In genomic region chr3:119587971-119588370, GRCm38 (mm10) we compare ENCODE assay signal across 22 mouse cellular contexts.
A peak's percentile ranks its signal among the peaks of the same experiment; 100 is the strongest.
DNase-seq lines count a peak whose midpoint lies in the region; ATAC-seq and TF ChIP-seq lines count a peak whose summit lies in the region.
"Had no signal": no experiment of that assay in that cellular context is flagged by ENCODE, and none has a peak within 500 bp of the region (broad histone marks: within the 10 kb centered on the region; RNA-seq: fewer than 3 reads in every experiment).

No protein-coding gene starts in this region.

- no peak for TF ChIP-seq EP300 in stomach, postnatal 0 days (optimal IDR thresholded peaks at IDR 0.05)

- H3K27me3 ChIP-seq in embryonic facial prominence, embryonic 14.5 days (replicated peaks; ENCODE audit: control insufficient read depth, insufficient read depth, low read length): no peaks in the 10 kb centered on the region
- no peaks in the 10 kb centered on the region for H3K27me3 ChIP-seq in embryonic facial prominence, embryonic 10.5 days (replicated peaks; ENCODE audit: low read depth, poor library complexity, severe bottlenecking)
- no peaks in the 10 kb centered on the region for H3K27me3 ChIP-seq in stomach, postnatal 0 days (ENCODE audit: control insufficient read depth, insufficient read depth, low read length)
- H3K27me3 ChIP-seq: embryonic facial prominence, embryonic 15.5 days; hindbrain, embryonic 12.5 days; hindbrain, embryonic 15.5 days; intestine, embryonic 15.5 days had no signal

- no peaks in the 10 kb centered on the region for H3K4me1 ChIP-seq in embryonic facial prominence, embryonic 14.5 days (ENCODE audit: control insufficient read depth, insufficient read depth, low read length)
- H3K4me1 ChIP-seq in embryonic facial prominence, embryonic 10.5 days: no peaks in the 10 kb centered on the region
- no peaks in the 10 kb centered on the region for H3K4me1 ChIP-seq in stomach, postnatal 0 days (replicated peaks; ENCODE audit: control insufficient read depth, insufficient read depth)
- H3K4me1 ChIP-seq: embryonic facial prominence, embryonic 15.5 days; hindbrain, embryonic 12.5 days; hindbrain, embryonic 15.5 days; intestine, embryonic 15.5 days had no signal

- no peaks in the 10 kb centered on the region for H3K36me3 ChIP-seq in embryonic facial prominence, embryonic 14.5 days (ENCODE audit: control insufficient read depth, insufficient read depth, low read length)
- no peaks in the 10 kb centered on the region for H3K36me3 ChIP-seq in embryonic facial prominence, embryonic 10.5 days (replicated peaks)
- no peaks in the 10 kb centered on the region for H3K36me3 ChIP-seq in stomach, postnatal 0 days (ENCODE audit: control insufficient read depth, insufficient read depth, low read length)
- H3K36me3 ChIP-seq: embryonic facial prominence, embryonic 15.5 days; hindbrain, embryonic 12.5 days; hindbrain, embryonic 15.5 days; intestine, embryonic 15.5 days had no signal

- ATAC-seq in embryonic facial prominence, embryonic 14.5 days (ENCODE audit: low read depth): no peak
- ATAC-seq in stomach, postnatal 0 days (ENCODE audit: low FRiP score, low TSS enrichment): 0 out of 2 replicates have a peak, but pooled peaks have one; percentile 35
- ATAC-seq: activated CD4-positive, CD25-positive, alpha-beta regulatory T cell, adult 4 months; forebrain, embryonic 16.5 days; intestine, embryonic 15.5 days had no signal

- no peak overlapping the region for H3K4me2 ChIP-seq in embryonic facial prominence, embryonic 14.5 days (ENCODE audit: low read depth, low read length)
- no peak overlapping the region for H3K4me2 ChIP-seq in stomach, postnatal 0 days (replicated peaks; ENCODE audit: low read depth)
- H3K4me2 ChIP-seq: embryonic facial prominence, embryonic 15.5 days; heart, embryonic 11.5 days; hindbrain, embryonic 12.5 days; hindbrain, embryonic 15.5 days; intestine, embryonic 15.5 days had no signal

- no peaks in the 10 kb centered on the region for H3K9me3 ChIP-seq in embryonic facial prominence, embryonic 14.5 days (ENCODE audit: control insufficient read depth, low read length)
- H3K9me3 ChIP-seq in embryonic facial prominence, embryonic 10.5 days: no peaks in the 10 kb centered on the region
- H3K9me3 ChIP-seq in stomach, postnatal 0 days (ENCODE audit: control insufficient read depth, low read length): no peaks in the 10 kb centered on the region
- H3K9me3 ChIP-seq: embryonic facial prominence, embryonic 15.5 days; hindbrain, embryonic 12.5 days; hindbrain, embryonic 15.5 days; intestine, embryonic 15.5 days had no signal

- no peak for TF ChIP-seq CTCF in stomach, postnatal 0 days (IDR thresholded peaks at IDR 0.05; ENCODE audit: low read depth)

- H3K27ac ChIP-seq in embryonic facial prominence, embryonic 14.5 days (replicated peaks; ENCODE audit: low read depth, low read length): no peak overlapping the region
- no peak overlapping the region for H3K27ac ChIP-seq in embryonic facial prominence, embryonic 10.5 days (replicated peaks)
- no peak overlapping the region for H3K27ac ChIP-seq in stomach, postnatal 0 days (replicated peaks)
- H3K27ac ChIP-seq: embryonic facial prominence, embryonic 15.5 days; hindbrain, embryonic 12.5 days; hindbrain, embryonic 15.5 days; intestine, embryonic 15.5 days had no signal

- no peak overlapping the region for H3K4me3 ChIP-seq in embryonic facial prominence, embryonic 14.5 days (ENCODE audit: low read depth, low read length)
- no peak overlapping the region for H3K4me3 ChIP-seq in embryonic facial prominence, embryonic 10.5 days
- H3K4me3 ChIP-seq in stomach, postnatal 0 days (ENCODE audit: low read depth, low read length): no peak overlapping the region
- H3K4me3 ChIP-seq: embryonic facial prominence, embryonic 15.5 days; hindbrain, embryonic 12.5 days; hindbrain, embryonic 15.5 days; intestine, embryonic 15.5 days had no signal

- WGBS in embryonic facial prominence, embryonic 14.5 days: 76% methylated on average over 2 of the region's 2 CpGs
- 75% methylated on average over 2 of the region's 2 CpGs for WGBS in embryonic facial prominence, embryonic 10.5 days
- 49% methylated on average over 2 of the region's 2 CpGs for WGBS in stomach, postnatal 0 days

- no peak overlapping the region for H3K9ac ChIP-seq in embryonic facial prominence, embryonic 14.5 days (ENCODE audit: low read depth, low read length)
- no peak overlapping the region for H3K9ac ChIP-seq in stomach, postnatal 0 days (ENCODE audit: low read length)
- H3K9ac ChIP-seq: embryonic facial prominence, embryonic 15.5 days; hindbrain, embryonic 12.5 days; hindbrain, embryonic 15.5 days; intestine, embryonic 15.5 days had no signal

- peak; percentile 4 for DNase-seq in embryonic facial prominence, embryonic 14.5 days (ENCODE audit: low spot score)
- no peak for DNase-seq in embryonic facial prominence, embryonic 10.5 days (ENCODE audit: low spot score)
- peak; percentile 35 for DNase-seq in adrenal gland, adult 8-10 months
- peak; percentile 17 for DNase-seq in adrenal gland, postnatal 10 days
- no peak for DNase-seq in stomach, postnatal 0 days (ENCODE audit: low spot score)
- no peak for DNase-seq in gastrocnemius, postnatal 25 days
- DNase-seq: cerebellum, adult 11 months; cerebellum, adult 8-10 months; cerebellum, postnatal 10 days; cerebellum, postnatal 36 days; embryo, embryonic 11 days; gastrocnemius, postnatal 10 days; heart, adult 11 months; kidney, adult 11 months; kidney, adult 8-10 months had no signal

Comparison
In these comparisons a context has a peak if more than half of its experiments do, and no peak if none do; other contexts are left out.
1. DNase-seq: peak in embryonic facial prominence, embryonic 14.5 days (single experiment), adrenal gland, adult 8-10 months (single experiment) and adrenal gland, postnatal 10 days (single experiment); none in embryonic facial prominence, embryonic 10.5 days (single experiment), stomach, postnatal 0 days (single experiment) and gastrocnemius, postnatal 25 days (single experiment).